Mouse (Mus musculus): ENCODE data around the gene Gcc2. TPM values are rescaled to one million over a fixed set of nuclear protein-coding genes. Genes with fewer than 3 reads are reported as not detected.

The Gcc2 gene
- polyA plus RNA-seq, 1 experiment from 2014 or later = 16.0 TPM

DNA sequence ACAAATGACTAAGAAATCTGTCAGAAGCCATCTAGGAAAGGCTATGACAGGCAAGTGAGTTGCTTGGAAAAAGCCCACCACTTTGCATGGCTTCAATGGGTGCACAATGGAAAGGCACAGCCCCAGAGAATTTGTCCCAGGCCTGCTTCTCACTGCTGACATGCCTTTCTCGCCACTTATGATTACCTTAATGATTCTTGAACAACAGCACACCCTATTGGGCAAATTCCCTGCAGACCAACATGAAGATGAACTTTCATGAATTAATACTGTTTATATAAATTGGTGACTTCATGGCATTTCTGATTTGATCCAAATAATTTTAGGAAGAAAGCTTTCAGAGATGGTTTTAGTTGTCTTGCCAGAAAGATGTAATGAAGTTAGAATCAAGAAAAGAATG is 5.8 kb upstream of the Gcc2 start:
- Histone ChIP-seq H3K9me3 (replicated peaks; ENCODE audit: control insufficient read depth, low read length) (no peaks in the 10 kb centered on the region), H3K4me2 (ENCODE audit: low read depth, low read length) (no peak overlapping the region), H3K4me3 (ENCODE audit: low read depth, low read length) (no peak overlapping the region), H3K27me3 (ENCODE audit: control insufficient read depth, insufficient read depth, low read depth, low read length) (no peaks in the 10 kb centered on the region), H3K9ac (ENCODE audit: low read depth, low read length) (no peak overlapping the region), H3K4me1 (ENCODE audit: control insufficient read depth, low read depth, low read length) (peaks cover under 1% of the 10 kb centered on the region), H3K36me3 (ENCODE audit: control insufficient read depth, insufficient read depth) (no peaks in the 10 kb centered on the region), H3K27ac (ENCODE audit: low read length) (no peak overlapping the region)
- 18% methylated on average over 1 of the region's 1 CpGs for WGBS (ENCODE audit: insufficient replicate concordance)
- no peak for ATAC-seq (ENCODE audit: low read depth)

DNA sequence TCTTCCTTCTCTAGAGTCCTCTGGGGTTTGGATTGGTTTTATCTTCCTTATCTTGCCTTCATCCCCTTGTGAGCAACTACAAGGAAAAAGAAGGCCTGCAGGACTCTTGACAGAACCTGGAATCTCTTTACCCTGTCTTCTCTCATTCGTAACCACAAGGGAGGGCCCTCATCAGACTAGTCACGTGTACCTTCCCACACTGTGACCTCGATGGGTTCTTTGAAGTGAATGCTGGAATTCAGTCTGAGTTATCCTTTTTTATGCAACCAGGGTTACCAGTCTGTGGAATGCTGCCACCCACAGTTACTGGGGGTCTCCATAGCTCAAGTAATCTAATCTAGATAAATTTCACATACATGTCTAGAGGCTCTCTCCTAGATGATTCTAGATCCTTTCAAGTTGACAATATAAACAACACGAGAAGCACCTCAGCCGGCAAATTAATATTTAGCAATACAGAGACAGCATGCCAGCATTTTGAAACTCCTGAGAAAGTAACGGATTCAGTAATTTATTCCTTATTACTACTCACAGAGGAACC is 592 bp upstream of the Gcc2 start:
- peaks cover 7% of the 10 kb centered on the region for H3K4me1 ChIP-seq (ENCODE audit: control insufficient read depth, low read depth, low read length)
- WGBS (ENCODE audit: insufficient replicate concordance) = 18% methylated on average over 6 of the region's 6 CpGs
- peak overlapping the region; percentile 71 for H3K4me2 ChIP-seq (ENCODE audit: low read depth, low read length)

DNA sequence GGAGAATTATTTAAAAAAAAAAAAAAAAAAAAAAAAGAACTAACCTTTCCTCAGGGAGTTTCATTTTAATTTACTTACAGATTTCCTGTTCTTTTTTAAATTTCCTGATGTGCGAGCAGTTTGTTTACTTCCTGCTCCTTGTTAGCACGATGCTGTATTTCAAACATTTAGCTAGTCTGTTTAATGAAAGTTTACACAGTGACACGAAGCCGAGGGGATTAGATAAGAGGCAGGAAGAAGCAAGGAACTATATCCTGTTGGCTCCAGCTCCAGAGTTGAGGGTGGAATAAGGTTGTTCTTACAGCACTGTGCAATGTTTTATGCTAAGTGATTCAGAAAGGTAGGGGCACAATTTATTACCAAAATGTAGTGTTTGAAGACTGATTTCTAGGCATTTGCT is 657 bp downstream of the Gcc2 start:
- Histone ChIP-seq H3K27me3 (ENCODE audit: control insufficient read depth, insufficient read depth, low read depth, low read length) (no peaks in the 10 kb centered on the region), H3K4me3 (ENCODE audit: low read depth, low read length) (peak overlapping the region; percentile 93), H3K27ac (ENCODE audit: low read length) (peak overlapping the region; percentile 12; the same call in 1 of the 2 replicates), H3K4me1 (ENCODE audit: control insufficient read depth, low read depth, low read length) (peaks cover 7% of the 10 kb centered on the region), H3K9ac (ENCODE audit: low read depth, low read length) (peak overlapping the region; percentile 87), H3K4me2 (ENCODE audit: low read depth, low read length) (peak overlapping the region; percentile 71), H3K36me3 (ENCODE audit: control insufficient read depth, insufficient read depth) (no peaks in the 10 kb centered on the region), H3K9me3 (replicated peaks; ENCODE audit: control insufficient read depth, low read length) (no peaks in the 10 kb centered on the region)
- WGBS (ENCODE audit: insufficient replicate concordance) = 1% methylated on average over 4 of the region's 4 CpGs
- ATAC-seq (ENCODE audit: low read depth) = no peak

More for the DNA sequence above, 592 bp upstream of the Gcc2 start:
- Histone ChIP-seq H3K9ac (ENCODE audit: low read depth, low read length) (peak overlapping the region; percentile 87), H3K27ac (ENCODE audit: low read length) (no peak overlapping the region), H3K27me3 (ENCODE audit: control insufficient read depth, insufficient read depth, low read depth, low read length) (no peaks in the 10 kb centered on the region), H3K4me3 (ENCODE audit: low read depth, low read length) (peak overlapping the region; percentile 93), H3K9me3 (replicated peaks; ENCODE audit: control insufficient read depth, low read length) (no peaks in the 10 kb centered on the region), H3K36me3 (ENCODE audit: control insufficient read depth, insufficient read depth) (no peaks in the 10 kb centered on the region)
- ATAC-seq (ENCODE audit: low read depth) = no peak

DNA sequence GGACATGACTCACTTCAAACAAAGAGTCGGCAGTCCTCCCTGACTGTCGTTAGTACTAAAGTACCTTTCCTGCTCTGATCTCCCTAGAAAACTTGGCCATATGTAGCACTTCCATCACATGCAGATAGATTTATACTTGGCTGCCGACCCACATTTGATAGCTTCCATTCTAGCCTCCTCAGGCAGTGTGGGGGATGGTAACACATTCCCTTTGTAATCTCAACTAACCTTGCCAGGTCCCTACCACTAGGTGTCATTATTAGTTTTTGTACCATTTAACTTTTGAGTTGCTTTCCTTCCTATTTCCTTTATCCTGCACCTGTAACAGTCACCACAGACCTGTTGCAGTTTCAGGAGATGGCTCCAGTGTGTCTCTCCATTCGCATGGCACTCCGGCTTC is 3.2 kb downstream of the Gcc2 start:
- no peak for ATAC-seq (ENCODE audit: low read depth)
- Histone ChIP-seq H3K4me2 (ENCODE audit: low read depth, low read length) (no peak overlapping the region), H3K9me3 (replicated peaks; ENCODE audit: control insufficient read depth, low read length) (no peaks in the 10 kb centered on the region), H3K27me3 (ENCODE audit: control insufficient read depth, insufficient read depth, low read depth, low read length) (no peaks in the 10 kb centered on the region), H3K4me3 (ENCODE audit: low read depth, low read length) (no peak overlapping the region), H3K27ac (ENCODE audit: low read length) (no peak overlapping the region), H3K9ac (ENCODE audit: low read depth, low read length) (no peak overlapping the region), H3K36me3 (ENCODE audit: control insufficient read depth, insufficient read depth) (peaks cover 5% of the 10 kb centered on the region; the same call in 1 of the 2 replicates), H3K4me1 (ENCODE audit: control insufficient read depth, low read depth, low read length) (peaks cover 7% of the 10 kb centered on the region)
- 59% methylated on average over 5 of the region's 5 CpGs for WGBS (ENCODE audit: insufficient replicate concordance)

DNA sequence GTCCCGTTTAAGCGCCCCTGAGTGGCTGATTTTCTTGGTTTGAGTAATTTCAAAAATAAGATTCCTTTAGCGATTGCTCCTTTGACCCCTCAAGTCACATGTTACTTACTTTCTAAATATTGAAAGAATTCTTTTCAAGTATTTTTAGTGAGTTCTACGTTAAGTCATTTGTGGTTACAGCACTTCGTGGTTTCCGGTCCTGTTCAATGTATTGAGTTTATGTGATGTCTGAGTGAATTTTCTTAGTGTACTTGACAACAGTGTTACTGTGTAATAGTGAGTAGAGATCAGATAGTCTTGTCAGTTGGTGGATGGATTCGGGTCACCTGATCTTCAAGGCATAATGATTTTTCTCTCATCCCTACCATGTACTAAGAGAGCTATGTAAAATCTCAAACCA is 26.9 kb downstream of the Gcc2 start:
- Histone ChIP-seq H3K4me3 (ENCODE audit: low read depth, low read length) (no peak overlapping the region), H3K9me3 (replicated peaks; ENCODE audit: control insufficient read depth, low read length) (no peaks in the 10 kb centered on the region), H3K27ac (ENCODE audit: low read length) (no peak overlapping the region), H3K4me1 (ENCODE audit: control insufficient read depth, low read depth, low read length) (no peaks in the 10 kb centered on the region), H3K9ac (ENCODE audit: low read depth, low read length) (no peak overlapping the region), H3K27me3 (ENCODE audit: control insufficient read depth, insufficient read depth, low read depth, low read length) (no peaks in the 10 kb centered on the region), H3K4me2 (ENCODE audit: low read depth, low read length) (no peak overlapping the region), H3K36me3 (ENCODE audit: control insufficient read depth, insufficient read depth) (peaks cover 6% of the 10 kb centered on the region)
- no peak for ATAC-seq (ENCODE audit: low read depth)
- 65% methylated on average over 7 of the region's 7 CpGs for WGBS (ENCODE audit: insufficient replicate concordance)

DNA sequence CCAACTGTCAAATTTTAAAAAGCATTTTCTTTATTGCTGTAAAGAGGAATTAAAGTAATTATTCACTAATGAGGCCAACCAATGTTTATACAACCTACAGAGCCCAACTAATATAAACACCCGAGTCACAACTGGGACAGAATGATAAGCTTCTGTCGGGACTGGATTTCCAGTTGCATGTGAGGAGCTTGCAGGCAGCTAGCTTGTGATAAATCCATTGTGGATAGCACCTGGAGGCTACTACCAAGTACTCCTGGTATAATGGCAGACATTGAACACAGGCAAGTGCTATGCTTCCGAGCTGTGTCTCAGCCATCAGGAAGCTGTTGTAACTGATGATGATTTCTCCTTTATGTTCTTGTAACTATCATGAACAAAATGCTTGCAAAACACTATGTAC is 35.4 kb downstream of the Gcc2 start:
- peaks cover 21% of the 10 kb centered on the region for H3K36me3 ChIP-seq (ENCODE audit: control insufficient read depth, insufficient read depth)
- no peaks in the 10 kb centered on the region for H3K27me3 ChIP-seq (ENCODE audit: control insufficient read depth, insufficient read depth, low read depth, low read length)

GRCm38 (mm10) chr10:58294246-58294645 is 38.9 kb downstream of the Gcc2 start:
- Histone ChIP-seq H3K4me2 (ENCODE audit: low read depth, low read length) (no peak overlapping the region), H3K9ac (ENCODE audit: low read depth, low read length) (no peak overlapping the region), H3K27me3 (ENCODE audit: control insufficient read depth, insufficient read depth, low read depth, low read length) (no peaks in the 10 kb centered on the region), H3K4me1 (ENCODE audit: control insufficient read depth, low read depth, low read length) (no peaks in the 10 kb centered on the region; the same call in 1 of the 2 replicates), H3K27ac (ENCODE audit: low read length) (no peak overlapping the region), H3K9me3 (replicated peaks; ENCODE audit: control insufficient read depth, low read length) (no peaks in the 10 kb centered on the region), H3K36me3 (ENCODE audit: control insufficient read depth, insufficient read depth) (peaks cover 41% of the 10 kb centered on the region), H3K4me3 (ENCODE audit: low read depth, low read length) (no peak overlapping the region)
- no peak for ATAC-seq (ENCODE audit: low read depth)
- 81% methylated on average over 3 of the region's 3 CpGs for WGBS (ENCODE audit: insufficient replicate concordance)

More for the DNA sequence above, 35.4 kb downstream of the Gcc2 start:
- Histone ChIP-seq H3K4me1 (ENCODE audit: control insufficient read depth, low read depth, low read length) (no peaks in the 10 kb centered on the region; the same call in 1 of the 2 replicates), H3K4me2 (ENCODE audit: low read depth, low read length) (no peak overlapping the region), H3K9ac (ENCODE audit: low read depth, low read length) (no peak overlapping the region), H3K4me3 (ENCODE audit: low read depth, low read length) (no peak overlapping the region), H3K27ac (ENCODE audit: low read length) (no peak overlapping the region), H3K9me3 (replicated peaks; ENCODE audit: control insufficient read depth, low read length) (no peaks in the 10 kb centered on the region)
- ATAC-seq (ENCODE audit: low read depth) = peak; percentile 53
- 32% methylated on average over 3 of the region's 3 CpGs for WGBS (ENCODE audit: insufficient replicate concordance)

DNA sequence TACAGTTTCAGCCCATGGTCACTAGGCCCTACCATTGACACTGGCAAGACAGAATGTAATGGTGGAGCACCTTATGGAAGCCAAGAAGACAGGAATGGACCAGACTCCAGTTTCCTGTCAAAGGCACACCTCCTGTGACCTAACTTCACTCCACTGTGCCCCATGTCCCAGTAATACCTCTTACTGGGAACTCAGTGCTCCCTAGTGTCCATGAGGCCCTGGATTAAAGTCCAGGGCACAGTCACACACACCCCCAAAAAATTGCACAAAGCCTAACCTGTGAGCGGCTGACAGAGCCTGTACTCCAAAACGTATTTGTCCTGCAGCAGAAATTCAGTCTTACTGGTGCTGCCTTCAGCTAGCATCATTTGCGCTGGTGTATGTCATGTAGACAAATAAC is 40.3 kb downstream of the Gcc2 start:
- 79% methylated on average over 3 of the region's 3 CpGs for WGBS (ENCODE audit: insufficient replicate concordance)
- Histone ChIP-seq H3K9me3 (replicated peaks; ENCODE audit: control insufficient read depth, low read length) (no peaks in the 10 kb centered on the region), H3K4me3 (ENCODE audit: low read depth, low read length) (no peak overlapping the region), H3K4me1 (ENCODE audit: control insufficient read depth, low read depth, low read length) (no peaks in the 10 kb centered on the region), H3K27me3 (ENCODE audit: control insufficient read depth, insufficient read depth, low read depth, low read length) (no peaks in the 10 kb centered on the region), H3K27ac (ENCODE audit: low read length) (no peak overlapping the region), H3K36me3 (ENCODE audit: control insufficient read depth, insufficient read depth) (peaks cover 41% of the 10 kb centered on the region), H3K4me2 (ENCODE audit: low read depth, low read length) (no peak overlapping the region), H3K9ac (ENCODE audit: low read depth, low read length) (no peak overlapping the region)
- 0 out of 2 replicates have a peak, but pooled peaks have one; percentile 16 for ATAC-seq (ENCODE audit: low read depth)

- Histone ChIP-seq H3K4me1 (ENCODE audit: control insufficient read depth, low read depth, low read length) (no peaks in the 10 kb centered on the region), H3K9ac (ENCODE audit: low read depth, low read length) (no peak overlapping the region), H3K9me3 (replicated peaks; ENCODE audit: control insufficient read depth, low read length) (no peaks in the 10 kb centered on the region), H3K4me2 (ENCODE audit: low read depth, low read length) (no peak overlapping the region), H3K27me3 (ENCODE audit: control insufficient read depth, insufficient read depth, low read depth, low read length) (no peaks in the 10 kb centered on the region), H3K4me3 (ENCODE audit: low read depth, low read length) (no peak overlapping the region), H3K27ac (ENCODE audit: low read length) (no peak overlapping the region), H3K36me3 (ENCODE audit: control insufficient read depth, insufficient read depth) (no peaks in the 10 kb centered on the region; the same call in 1 of the 2 replicates)
- WGBS (ENCODE audit: insufficient replicate concordance) = 78% methylated on average over 7 of the region's 7 CpGs
- ATAC-seq (ENCODE audit: low read depth) = no peak
These were observed 49.7 kb downstream of the Gcc2 start for GRCm38 (mm10) chr10:58304996-58305395.
